Mouse (Mus musculus): Measurements from ENCODE around the gene Stxbp6. TPM values are rescaled to one million over a fixed set of nuclear protein-coding genes. Genes with fewer than 3 reads are reported as not detected.

The Stxbp6 gene
- polyA plus RNA-seq, 1 experiment from 2014 or later, result 15.9 TPM

GRCm38 (mm10) chr12:45009984-45010611 lies 64.4 kb downstream of the Stxbp6 start:
- DNase-seq (ENCODE audit: extremely low spot score, low spot score), result no peak
- Histone ChIP-seq H3K4me3 (no peak overlapping the region), H3K9me3 (no peaks in the 10 kb centered on the region), H3K27me3 (ENCODE audit: poor library complexity, severe bottlenecking) (no peaks in the 10 kb centered on the region), H3K4me1 (0 out of 2 replicates have a peak, but pooled peaks cover 5% of the 10 kb centered on the region), H3K36me3 (replicated peaks) (peaks cover 6% of the 10 kb centered on the region; the same call in 1 of the 2 replicates), H3K27ac (no peak overlapping the region)
- 96% methylated on average over 2 of the region's 2 CpGs for WGBS

GRCm38 (mm10) chr12:45006569-45006968 lies 67.9 kb downstream of the Stxbp6 start:
- WGBS, result 94% methylated on average over 2 of the region's 2 CpGs
- DNase-seq (ENCODE audit: extremely low spot score, low spot score), result no peak

GRCm38 (mm10) chr12:45006049-45006448 lies 68.5 kb downstream of the Stxbp6 start:
- Histone ChIP-seq H3K36me3 (replicated peaks) (peaks cover 4% of the 10 kb centered on the region; the same call in 1 of the 2 replicates), H3K27me3 (ENCODE audit: poor library complexity, severe bottlenecking) (no peaks in the 10 kb centered on the region), H3K4me1 (no peaks in the 10 kb centered on the region), H3K27ac (no peak overlapping the region), H3K4me3 (no peak overlapping the region), H3K9me3 (no peaks in the 10 kb centered on the region)
- WGBS, result 93% methylated on average over 4 of the region's 4 CpGs
- no peak for DNase-seq (ENCODE audit: extremely low spot score, low spot score)

More at GRCm38 (mm10) chr12:45006569-45006968, 67.9 kb downstream of the Stxbp6 start:
- Histone ChIP-seq H3K27ac (no peak overlapping the region), H3K36me3 (replicated peaks) (peaks cover 4% of the 10 kb centered on the region; the same call in 1 of the 2 replicates), H3K27me3 (ENCODE audit: poor library complexity, severe bottlenecking) (no peaks in the 10 kb centered on the region), H3K4me1 (no peaks in the 10 kb centered on the region), H3K9me3 (no peaks in the 10 kb centered on the region), H3K4me3 (no peak overlapping the region)

GRCm38 (mm10) chr12:45001996-45002395 lies 72.5 kb downstream of the Stxbp6 start:
- 91% methylated on average over 1 of the region's 1 CpGs for WGBS

GRCm38 (mm10) chr12:44997422-44997821 lies 77.1 kb downstream of the Stxbp6 start:
- Histone ChIP-seq H3K4me3 (no peak overlapping the region), H3K27me3 (ENCODE audit: poor library complexity, severe bottlenecking) (no peaks in the 10 kb centered on the region), H3K4me1 (no peaks in the 10 kb centered on the region), H3K27ac (no peak overlapping the region), H3K36me3 (replicated peaks) (no peaks in the 10 kb centered on the region), H3K9me3 (no peaks in the 10 kb centered on the region)
- DNase-seq (ENCODE audit: extremely low spot score, low spot score), result no peak
- 89% methylated on average over 4 of the region's 4 CpGs for WGBS

More at GRCm38 (mm10) chr12:45001996-45002395, 72.5 kb downstream of the Stxbp6 start:
- H3K4me1 ChIP-seq, result no peaks in the 10 kb centered on the region
- no peaks in the 10 kb centered on the region for H3K9me3 ChIP-seq
- DNase-seq (ENCODE audit: extremely low spot score, low spot score), result no peak
- no peaks in the 10 kb centered on the region for H3K27me3 ChIP-seq (ENCODE audit: poor library complexity, severe bottlenecking)
- no peak overlapping the region for H3K4me3 ChIP-seq
- no peaks in the 10 kb centered on the region for H3K36me3 ChIP-seq (replicated peaks)
- H3K27ac ChIP-seq, result no peak overlapping the region

DNA sequence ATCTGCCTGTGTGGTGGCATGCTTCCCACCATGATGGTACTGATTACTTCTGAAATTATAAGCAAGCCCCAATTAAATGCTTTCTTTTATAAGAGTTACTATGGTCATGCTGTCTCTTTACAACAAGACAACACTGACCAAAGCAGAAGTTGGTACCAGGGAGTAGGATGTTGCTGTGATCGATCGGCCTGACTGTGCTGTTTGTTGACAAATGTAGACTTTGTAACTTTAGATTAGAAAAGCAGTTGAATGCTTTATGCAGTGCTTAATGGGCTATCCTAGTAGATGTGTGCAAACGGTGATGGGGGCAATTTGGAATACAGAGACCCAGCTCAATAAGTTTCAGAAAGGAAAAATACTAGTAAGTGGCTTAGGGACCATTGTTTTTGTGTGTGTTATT lies 77.6 kb downstream of the Stxbp6 start:
- Histone ChIP-seq H3K4me3 (no peak overlapping the region), H3K4me1 (no peaks in the 10 kb centered on the region), H3K27ac (no peak overlapping the region), H3K9me3 (no peaks in the 10 kb centered on the region), H3K27me3 (ENCODE audit: poor library complexity, severe bottlenecking) (no peaks in the 10 kb centered on the region), H3K36me3 (replicated peaks) (no peaks in the 10 kb centered on the region)
- no peak for DNase-seq (ENCODE audit: extremely low spot score, low spot score)
- WGBS, result 91% methylated on average over 3 of the region's 3 CpGs

- H3K27ac ChIP-seq, result no peak overlapping the region
- no peaks in the 10 kb centered on the region for H3K27me3 ChIP-seq (ENCODE audit: poor library complexity, severe bottlenecking)
- H3K4me3 ChIP-seq, result no peak overlapping the region
- no peaks in the 10 kb centered on the region for H3K36me3 ChIP-seq (replicated peaks)
- no peaks in the 10 kb centered on the region for H3K4me1 ChIP-seq
- no peaks in the 10 kb centered on the region for H3K9me3 ChIP-seq
- WGBS, result 88% methylated on average over 2 of the region's 2 CpGs
- DNase-seq (ENCODE audit: extremely low spot score, low spot score), result no peak
Measured at GRCm38 (mm10) chr12:44996274-44996673, 78.2 kb downstream of the Stxbp6 start.

DNA sequence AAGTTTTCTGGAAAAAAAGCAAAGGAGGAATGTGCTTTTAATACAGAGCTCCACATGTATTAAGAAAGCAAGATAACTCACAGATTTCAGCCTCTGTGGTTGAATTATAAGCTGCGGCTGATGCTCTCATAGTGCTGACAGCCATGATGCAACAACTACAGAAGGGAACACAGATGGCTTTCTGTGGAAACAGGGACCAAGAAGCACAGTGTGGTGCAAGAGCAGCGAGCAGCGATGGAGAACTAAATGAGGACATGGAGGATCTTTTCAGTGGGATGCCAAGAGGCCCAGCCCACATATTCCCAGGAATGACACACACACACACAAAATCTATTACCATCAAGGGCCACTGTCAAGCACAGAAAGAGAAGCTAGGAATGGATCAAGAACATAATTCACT lies 81.1 kb downstream of the Stxbp6 start:
- no peaks in the 10 kb centered on the region for H3K9me3 ChIP-seq
- H3K4me3 ChIP-seq, result no peak overlapping the region
- DNase-seq (ENCODE audit: extremely low spot score, low spot score), result no peak
- H3K27me3 ChIP-seq (ENCODE audit: poor library complexity, severe bottlenecking), result no peaks in the 10 kb centered on the region
- H3K4me1 ChIP-seq, result peaks cover 10% of the 10 kb centered on the region
- no peak overlapping the region for H3K27ac ChIP-seq
- 95% methylated on average over 3 of the region's 3 CpGs for WGBS
- no peaks in the 10 kb centered on the region for H3K36me3 ChIP-seq (replicated peaks)

DNA sequence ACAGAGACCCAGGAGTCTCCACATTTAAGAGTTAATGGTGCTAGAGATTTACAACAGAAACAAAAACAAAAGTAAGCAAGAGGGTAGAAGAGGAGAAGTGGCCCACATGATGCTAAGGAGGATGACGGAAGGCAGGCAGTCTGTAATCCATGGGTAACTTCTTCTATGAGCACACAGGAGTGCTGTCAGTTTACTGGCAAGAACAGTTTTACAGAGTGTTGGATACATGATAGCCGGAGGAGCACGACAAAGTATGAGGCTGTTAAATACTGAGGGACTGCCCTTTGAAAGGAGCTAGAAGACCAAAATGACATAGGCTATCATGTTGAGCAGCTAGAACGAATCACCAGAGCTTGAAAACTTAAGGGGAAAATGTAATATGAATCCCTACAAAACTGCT lies 81.7 kb downstream of the Stxbp6 start:
- Histone ChIP-seq H3K4me1 (peaks cover 10% of the 10 kb centered on the region), H3K36me3 (replicated peaks) (no peaks in the 10 kb centered on the region), H3K27me3 (ENCODE audit: poor library complexity, severe bottlenecking) (no peaks in the 10 kb centered on the region), H3K9me3 (no peaks in the 10 kb centered on the region), H3K27ac (no peak overlapping the region), H3K4me3 (no peak overlapping the region)
- 88% methylated on average over 4 of the region's 4 CpGs for WGBS
- DNase-seq (ENCODE audit: extremely low spot score, low spot score), result no peak

DNA sequence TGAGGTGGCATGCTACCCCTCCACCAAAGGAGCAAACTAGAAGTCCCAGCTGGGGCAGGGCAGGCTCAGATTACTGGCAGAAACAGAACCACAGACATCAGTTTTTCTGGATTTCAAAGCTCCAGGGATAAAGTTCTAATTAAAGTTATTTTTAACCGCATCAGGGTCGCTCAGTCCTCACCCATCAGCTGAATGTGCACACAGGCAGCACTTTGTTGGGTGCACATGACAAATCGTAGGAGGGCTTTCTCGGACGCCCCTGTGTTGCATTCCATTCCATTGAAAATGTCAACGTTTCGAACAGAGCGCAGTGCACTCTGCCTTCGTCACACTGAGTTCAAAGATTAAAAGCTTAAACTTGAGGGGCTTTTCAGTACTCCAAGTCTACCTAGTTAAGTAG lies 84.1 kb downstream of the Stxbp6 start:
- whole genome bisulfite sequencing, result 67% methylated on average over 9 of the region's 9 CpGs

DNA sequence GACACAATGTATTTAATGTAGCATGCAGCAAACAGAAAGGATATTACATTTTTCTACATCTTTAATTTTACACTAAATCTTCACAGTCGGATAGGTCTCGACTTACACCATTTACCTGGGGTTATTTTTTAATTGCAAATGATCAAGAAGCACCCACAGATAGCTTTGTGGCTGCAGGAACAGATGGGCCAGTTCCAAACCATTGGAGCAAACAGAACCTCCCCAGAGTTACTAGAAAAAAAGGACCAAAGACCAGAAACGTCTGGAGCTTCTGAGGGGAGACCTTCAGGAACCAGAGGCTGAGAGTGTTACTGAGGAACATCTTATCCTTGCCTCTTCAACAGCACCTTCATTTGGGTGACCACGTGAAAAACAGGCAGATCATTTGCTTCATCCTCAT lies 85.5 kb downstream of the Stxbp6 start:
- Histone ChIP-seq H3K9me3 (no peaks in the 10 kb centered on the region), H3K4me1 (peaks cover 10% of the 10 kb centered on the region), H3K36me3 (replicated peaks) (no peaks in the 10 kb centered on the region), H3K4me3 (no peak overlapping the region), H3K27me3 (ENCODE audit: poor library complexity, severe bottlenecking) (no peaks in the 10 kb centered on the region), H3K27ac (no peak overlapping the region)
- no peak for DNase-seq (ENCODE audit: extremely low spot score, low spot score)
- 83% methylated on average over 4 of the region's 4 CpGs for WGBS

More for the DNA sequence above, 84.1 kb downstream of the Stxbp6 start:
- peaks cover 10% of the 10 kb centered on the region for H3K4me1 ChIP-seq
- H3K4me3 ChIP-seq, result no peak overlapping the region
- H3K27me3 ChIP-seq (ENCODE audit: poor library complexity, severe bottlenecking), result no peaks in the 10 kb centered on the region
- no peaks in the 10 kb centered on the region for H3K9me3 ChIP-seq
- H3K27ac ChIP-seq, result no peak overlapping the region
- DNase-seq (ENCODE audit: extremely low spot score, low spot score), result no peak
- H3K36me3 ChIP-seq (replicated peaks), result no peaks in the 10 kb centered on the region

DNA sequence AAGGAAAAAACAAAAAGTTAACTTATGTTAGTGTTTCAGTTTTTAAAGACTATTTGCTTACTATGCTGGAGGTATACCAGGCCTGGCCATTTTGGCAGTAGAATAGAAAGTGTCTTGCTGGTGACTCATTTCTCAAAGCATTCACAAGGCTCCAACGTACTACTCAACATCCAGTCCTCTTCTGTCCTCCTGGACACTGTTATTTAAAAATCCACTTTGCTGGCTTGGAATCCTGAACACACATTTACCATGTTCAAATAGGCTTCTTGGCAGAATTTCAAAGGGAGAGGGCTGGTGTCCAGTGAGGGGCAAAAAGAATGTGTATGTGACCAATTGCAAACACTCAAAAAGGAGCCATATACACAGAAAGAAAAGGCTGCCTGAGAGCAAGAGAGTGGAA lies 86.7 kb downstream of the Stxbp6 start:
- Histone ChIP-seq H3K27me3 (ENCODE audit: poor library complexity, severe bottlenecking) (no peaks in the 10 kb centered on the region), H3K9me3 (no peaks in the 10 kb centered on the region), H3K4me3 (no peak overlapping the region), H3K27ac (no peak overlapping the region), H3K36me3 (replicated peaks) (no peaks in the 10 kb centered on the region), H3K4me1 (peaks cover 10% of the 10 kb centered on the region)
- no peak for DNase-seq (ENCODE audit: extremely low spot score, low spot score)
- WGBS, result 92% methylated on average over 1 of the region's 1 CpGs

GRCm38 (mm10) chr12:44979316-44979848 lies 95.1 kb downstream of the Stxbp6 start:
- Histone ChIP-seq H3K4me3 (no peak overlapping the region), H3K36me3 (replicated peaks) (no peaks in the 10 kb centered on the region), H3K27ac (no peak overlapping the region), H3K9me3 (no peaks in the 10 kb centered on the region), H3K4me1 (peaks cover 8% of the 10 kb centered on the region; the same call in 1 of the 2 replicates), H3K27me3 (ENCODE audit: poor library complexity, severe bottlenecking) (no peaks in the 10 kb centered on the region)
- DNase-seq (ENCODE audit: extremely low spot score, low spot score), result no peak
- 91% methylated on average over 5 of the region's 5 CpGs for WGBS
